Mouse (Mus musculus) ZHBTc4 (cell line): ENCODE results near the gene Gm47996.
"Not testable (repeated sequence)": the region's sequence is repeated elsewhere in the genome, so short reads cannot be mapped to it uniquely, and the experiment has no call there.

Experiments used
- DNase-seq: peaks from one replicate; pipeline ENCODE4 v3.0.0-alpha.2; 2011; ENCODE audit warnings: low read depth, low spot score

Gene Gm47996

GRCm38 (mm10) chr1:151209824-151210355 lies at the start of gene Gm47996:
Gm47996 (plus strand) TSS chr1:151210131.
- not testable (repeated sequence) for DNase-seq

DNA sequence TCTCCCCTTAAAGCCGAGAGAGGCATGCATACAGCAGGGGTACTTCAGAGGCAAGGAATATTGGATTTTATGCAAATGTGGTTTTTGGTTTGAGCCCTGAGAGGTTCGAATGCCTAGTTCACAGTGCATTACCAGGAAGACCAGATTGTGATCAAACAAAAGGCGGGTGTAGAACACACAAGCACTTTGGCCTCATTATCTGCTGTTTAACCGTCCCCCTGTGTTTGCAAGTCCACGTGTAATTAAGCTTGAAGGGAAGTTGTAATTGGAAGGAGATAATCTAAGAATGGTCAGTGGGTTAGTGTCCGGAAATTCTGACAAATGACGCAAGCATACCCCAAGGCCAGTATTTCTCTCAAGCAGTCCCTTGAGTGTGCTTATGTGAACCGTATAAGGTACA lies 43.9 kb upstream of the Gm47996 start:
- no peak for DNase-seq

GRCm38 (mm10) chr1:151167297-151168047 lies 42.5 kb upstream of the Gm47996 start:
- no peak for DNase-seq

- DNase-seq: no peak
Observed at GRCm38 (mm10) chr1:151168637-151169036, 41.3 kb upstream of the Gm47996 start.

GRCm38 (mm10) chr1:151171572-151172461 lies 38.1 kb upstream of the Gm47996 start:
- peak; percentile 52 for DNase-seq

DNA sequence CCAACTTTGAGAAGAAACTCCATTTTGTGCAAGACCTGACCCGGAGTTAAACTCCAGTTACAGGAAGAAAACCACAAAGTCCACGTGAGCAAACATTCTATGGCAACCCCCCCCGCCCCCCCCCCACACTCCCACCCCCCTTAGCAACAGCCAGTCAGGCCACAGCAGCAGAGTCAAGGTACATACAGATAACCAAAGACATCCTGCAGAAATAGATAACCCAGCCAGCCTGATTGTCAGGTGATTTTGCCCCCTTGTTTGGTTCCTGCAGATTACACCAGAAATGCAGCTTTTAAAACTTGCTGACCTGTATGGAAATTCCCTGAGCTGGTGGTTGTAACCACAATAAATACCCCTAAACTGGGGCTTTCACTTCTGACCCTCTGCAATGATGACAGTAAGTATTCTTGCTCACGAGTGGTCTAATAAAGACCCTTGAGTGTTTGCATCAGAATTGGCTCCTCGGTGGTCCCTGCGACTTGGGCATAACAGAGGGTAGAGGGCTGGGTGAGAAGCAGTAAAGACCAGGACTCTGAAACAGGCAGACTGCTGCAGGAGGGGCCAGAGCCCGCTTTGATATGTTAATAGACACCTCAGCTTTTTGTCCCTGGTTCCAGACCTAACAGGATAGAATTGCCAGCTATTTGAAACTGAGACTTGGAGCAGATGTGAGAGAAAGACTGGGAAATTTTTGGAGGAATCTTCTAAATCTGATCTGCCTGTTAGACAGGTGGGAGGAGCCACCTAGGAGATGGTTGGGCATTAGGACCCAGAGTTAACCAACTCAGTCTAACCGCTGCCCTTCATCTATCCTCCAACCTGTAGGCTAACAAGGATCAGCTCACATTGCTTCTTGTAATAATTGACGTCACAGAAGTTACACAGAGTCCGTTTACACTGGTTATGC lies 32.6 kb upstream of the Gm47996 start:
- DNase-seq: peak; percentile 93

GRCm38 (mm10) chr1:151177937-151178271 lies 32.0 kb upstream of the Gm47996 start:
- no peak for DNase-seq

DNA sequence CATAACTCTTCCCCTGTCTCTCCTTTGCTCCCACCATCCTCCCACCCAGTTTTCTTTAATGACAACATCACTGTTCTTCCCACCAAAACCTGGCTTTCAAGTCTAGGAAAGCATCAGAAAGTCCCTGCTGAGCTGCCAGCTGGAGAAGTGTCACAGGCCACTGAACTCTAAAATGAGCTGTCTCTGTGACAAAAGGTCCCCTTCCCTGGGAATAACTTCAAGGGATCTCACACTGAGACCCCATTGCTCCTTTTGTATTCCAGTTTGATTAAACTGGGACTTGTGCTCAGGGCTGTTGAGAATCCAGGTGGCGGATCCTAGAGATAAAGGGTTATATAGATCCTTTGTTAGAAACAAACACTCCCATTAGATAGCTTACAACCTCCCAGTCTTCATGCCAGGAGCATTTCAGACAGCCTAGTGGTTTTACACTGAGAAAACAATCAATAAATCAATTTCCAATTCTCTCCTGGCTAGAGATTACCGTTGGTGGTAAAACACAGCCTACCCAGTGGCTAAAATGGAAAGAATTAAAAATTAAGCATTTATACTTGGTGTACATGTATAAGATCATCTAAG lies 31.3 kb upstream of the Gm47996 start:
- DNase-seq: peak; percentile 84

- no peak for DNase-seq
Observed at GRCm38 (mm10) chr1:151180167-151180566, 29.8 kb upstream of the Gm47996 start.

DNA sequence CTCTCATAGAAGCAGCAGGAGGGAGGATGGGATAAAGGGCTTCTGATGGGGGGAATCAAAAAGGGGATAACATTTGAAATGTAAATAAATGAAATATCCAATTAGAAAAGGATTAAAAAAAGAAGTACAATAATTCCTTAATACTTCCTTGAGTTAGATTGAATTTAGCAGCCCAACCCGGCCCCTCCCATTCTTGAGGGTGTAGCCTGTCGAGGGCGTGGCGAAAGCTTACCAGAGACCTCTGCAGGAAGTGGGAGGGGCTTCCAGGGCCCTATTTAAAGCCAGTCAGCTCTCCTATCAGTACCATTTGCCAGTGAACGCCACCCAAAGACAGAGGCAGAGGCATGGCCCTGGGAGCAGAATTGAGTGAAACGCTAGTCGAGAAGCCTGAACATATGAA lies 27.7 kb upstream of the Gm47996 start, which contains the start of gene Gm47985:
TSS of gene Gm47985 (plus strand) at position 272 of the 400 bp plus-strand sequence.
- DNase-seq: not testable (repeated sequence)

GRCm38 (mm10) chr1:151186186-151186585 lies 23.7 kb upstream of the Gm47996 start:
- not testable (repeated sequence) for DNase-seq

- not testable (repeated sequence) for DNase-seq
Observed at GRCm38 (mm10) chr1:151186879-151187424, 23.0 kb upstream of the Gm47996 start.

GRCm38 (mm10) chr1:151188469-151188868 lies 21.5 kb upstream of the Gm47996 start:
- no peak for DNase-seq

- DNase-seq: not testable (repeated sequence)
Observed at GRCm38 (mm10) chr1:151192075-151192474, 17.9 kb upstream of the Gm47996 start, which contains the start of gene Gm8947. Gm8947 (plus strand) TSS chr1:151192376.

GRCm38 (mm10) chr1:151192739-151193138 lies 17.2 kb upstream of the Gm47996 start:
- DNase-seq: not testable (repeated sequence)

GRCm38 (mm10) chr1:151195986-151196385 lies 13.9 kb upstream of the Gm47996 start:
- not testable (repeated sequence) for DNase-seq

DNA sequence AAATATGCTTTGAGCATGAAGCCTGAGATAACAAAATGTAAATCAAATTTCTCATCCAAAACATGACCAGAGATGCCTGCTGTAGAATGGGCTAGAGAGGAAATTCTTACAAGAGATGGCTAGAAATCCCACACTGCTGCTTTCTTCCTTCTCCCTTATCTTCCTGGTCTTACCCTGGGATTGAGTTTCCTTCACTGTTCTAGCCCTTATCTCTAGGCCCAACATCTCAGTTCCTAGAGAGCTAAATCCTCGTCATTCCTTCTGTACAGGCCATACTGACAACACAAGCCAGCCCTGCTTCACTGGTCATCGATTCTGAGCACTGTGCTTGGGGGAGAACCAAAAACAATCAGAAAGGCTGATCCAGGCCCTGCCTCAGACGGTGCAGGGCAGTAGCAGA lies 13.2 kb upstream of the Gm47996 start:
- not testable (repeated sequence) for DNase-seq

DNA sequence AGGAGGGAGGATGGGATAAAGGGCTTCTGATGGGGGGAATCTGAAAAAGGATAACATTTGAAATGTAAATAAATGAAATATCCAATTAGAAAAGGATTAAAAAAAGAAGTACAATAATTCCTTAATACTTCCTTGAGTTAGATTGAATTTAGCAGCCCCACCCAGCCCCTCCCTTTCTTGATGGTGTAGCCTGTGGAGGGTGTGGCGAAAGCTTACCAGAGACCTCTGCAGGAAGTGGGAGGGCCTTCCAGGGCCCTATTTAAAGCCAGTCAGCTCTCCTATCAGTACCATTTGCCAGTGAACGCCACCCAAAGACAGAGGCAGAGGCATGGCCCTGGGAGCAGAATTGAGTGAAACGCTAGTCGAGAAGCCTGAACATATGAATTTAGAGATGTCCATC lies 11.8 kb upstream of the Gm47996 start, which contains the start of gene Gm47995:
TSS of gene Gm47995 (plus strand) at position 329 of the 400 bp plus-strand sequence.
- not testable (repeated sequence) for DNase-seq

DNA sequence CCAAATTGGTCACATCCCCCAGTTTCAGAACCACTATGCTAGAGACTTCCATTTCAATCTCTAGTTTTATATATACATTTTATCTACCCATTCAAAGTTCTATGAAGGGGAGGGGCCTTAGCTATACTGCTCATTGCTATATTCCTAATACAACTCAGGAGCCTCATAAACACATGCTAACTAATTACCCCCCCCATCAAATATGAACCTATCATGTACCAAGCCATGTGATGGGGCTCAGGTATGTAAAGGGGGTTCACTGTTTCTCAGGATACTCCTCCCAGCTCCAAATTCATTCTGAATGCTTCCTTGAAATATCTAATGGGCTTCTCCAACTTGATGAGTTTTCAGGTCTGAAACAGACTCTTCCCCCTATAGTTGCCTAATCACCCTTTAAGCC lies 9.3 kb upstream of the Gm47996 start:
- DNase-seq: not testable (repeated sequence)

DNA sequence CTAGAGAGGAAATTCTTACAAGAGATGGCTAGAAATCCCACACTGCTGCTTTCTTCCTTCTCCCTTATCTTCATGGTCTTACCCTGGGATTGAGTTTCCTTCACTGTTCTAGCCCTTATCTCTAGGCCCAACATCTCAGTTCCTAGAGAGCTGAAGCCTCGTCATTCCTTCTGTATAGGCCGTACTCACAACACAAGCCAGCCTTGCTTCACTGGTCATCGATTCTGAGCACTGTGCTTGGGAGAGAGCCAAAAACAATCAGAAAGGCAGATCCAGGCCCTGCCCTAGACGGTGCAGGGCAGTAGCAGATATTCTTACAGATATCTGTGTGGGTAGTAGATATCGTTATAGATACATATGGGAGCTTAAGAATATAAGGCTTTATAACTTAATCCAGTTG lies 7.2 kb upstream of the Gm47996 start:
- DNase-seq: not testable (repeated sequence)
